Mouse (Mus musculus): ENCODE measurements around the gene Spata31d1a.

DNA sequence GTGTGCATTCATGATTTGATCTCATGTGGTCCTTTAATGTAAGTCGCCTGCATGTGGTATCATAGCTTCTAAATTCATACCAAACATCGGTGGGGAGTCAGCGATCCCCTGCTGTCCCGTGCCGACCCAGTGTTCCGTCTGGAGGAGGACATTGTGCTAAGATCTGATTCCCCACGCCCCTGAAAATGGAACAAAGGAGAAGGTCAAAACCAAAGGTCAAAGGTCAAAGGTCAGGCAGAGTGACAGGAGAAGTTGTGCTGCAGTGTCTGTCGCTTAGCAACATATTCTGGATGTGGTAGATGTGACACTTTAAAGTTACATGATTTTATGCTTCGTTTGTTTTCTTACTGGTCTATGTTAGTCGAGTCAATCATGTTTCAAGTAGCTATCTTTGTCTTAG is 18.7 kb downstream of the Spata31d1a start:
- no peak for TF ChIP-seq CTCF (IDR thresholded peaks at IDR 0.05)
- no peak for TF ChIP-seq EP300 (IDR thresholded peaks at IDR 0.05)
